Mouse (Mus musculus) brain, embryonic 14.5 days (tissue): Measurements from ENCODE around the gene Creb5.

ENCODE experiments used
- CTCF ChIP-seq: fragments of 200-500 bp; IDR thresholded peaks from 2 replicates; pipeline ENCODE4 v1.5.1; 2012; ENCODE audit warnings: inconsistent platforms, mild to moderate bottlenecking, moderate library complexity, borderline replicate concordance; ENCODE audit not compliant: insufficient read depth, insufficient read length; ENCODE audit errors: extremely low read depth
- POLR2A ChIP-seq: fragments of 200-500 bp; IDR thresholded peaks from 2 replicates; pipeline ENCODE4 v1.6.1; 2012; ENCODE audit warnings: mild to moderate bottlenecking, inconsistent platforms, borderline replicate concordance; ENCODE audit not compliant: poor library complexity, insufficient read depth, insufficient read length, severe bottlenecking; ENCODE audit errors: extremely low read depth

DNA sequence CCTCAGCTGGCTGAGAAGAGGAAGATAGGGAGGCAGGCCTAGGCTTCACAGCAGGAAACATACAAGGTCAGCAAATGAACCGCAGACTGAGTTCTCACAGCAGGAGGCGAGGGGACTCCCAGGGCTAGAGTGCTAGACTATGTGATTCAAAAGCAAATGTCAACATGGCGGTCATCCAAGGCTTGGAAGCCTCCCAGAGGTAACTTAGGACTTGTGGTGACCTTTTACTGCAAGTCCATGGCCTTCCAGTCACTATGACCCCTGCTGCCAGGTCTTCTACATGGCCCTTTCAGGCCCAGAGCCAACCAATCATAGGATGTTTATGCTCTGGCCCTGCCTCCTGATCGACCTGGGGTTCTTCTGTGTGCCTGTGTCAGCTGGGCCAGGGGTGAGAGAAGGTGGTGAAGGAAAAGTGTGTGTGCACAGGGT, 209.3 kb downstream of the Creb5 start:
- TF ChIP-seq POLR2A (no peak), CTCF (no peak)
